ENCODE assay signal across 15 mouse cellular contexts in the genomic region with DNA sequence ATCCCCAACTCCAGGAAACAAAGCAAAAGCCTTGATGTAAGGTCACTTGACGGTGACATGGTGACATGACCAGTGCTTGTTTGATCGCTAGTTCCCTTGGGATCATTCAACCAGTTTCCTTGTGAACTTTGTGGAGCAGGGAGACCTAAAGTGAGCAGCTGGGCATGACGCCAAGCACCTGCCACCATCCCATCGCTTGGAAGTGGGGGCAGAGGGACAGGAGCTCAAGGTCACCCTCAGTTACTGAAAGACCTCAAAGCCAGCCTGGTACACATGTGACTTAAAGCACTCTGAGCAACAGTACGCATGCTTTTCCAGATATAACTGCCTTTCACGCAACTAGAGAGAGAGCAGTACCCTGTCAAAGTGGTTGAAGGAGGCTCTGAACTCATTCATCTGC. TPM values are rescaled to one million over a fixed set of nuclear protein-coding genes. Genes with fewer than 3 reads are reported as not detected.
DNase-seq lines count a peak whose midpoint lies in the region; ATAC-seq and TF ChIP-seq lines count a peak whose summit lies in the region.
"Had no signal": no experiment of that assay in that cellular context is flagged by ENCODE, and none has a peak within 500 bp of the region (broad histone marks: within the 10 kb centered on the region; RNA-seq: fewer than 3 reads in every experiment).

No protein-coding gene starts in this region.

- H3K27ac ChIP-seq in intestine, embryonic 15.5 days, result no peak overlapping the region
- no peak overlapping the region for H3K27ac ChIP-seq in intestine, postnatal 0 days (ENCODE audit: low read depth, low read length)
- H3K27ac ChIP-seq in stomach, embryonic 14.5 days (ENCODE audit: low read length), result no peak overlapping the region
- no peak overlapping the region for H3K27ac ChIP-seq in stomach, postnatal 0 days (replicated peaks)
- H3K27ac ChIP-seq in heart, postnatal 0 days (ENCODE audit: low read depth), result peak overlapping the region; percentile 90
- H3K27ac ChIP-seq in stomach, embryonic 16.5 days (ENCODE audit: low read length), result no peak overlapping the region
- H3K27ac ChIP-seq in midbrain, embryonic 14.5 days (replicated peaks; ENCODE audit: low read depth, low read length), result no peak overlapping the region
- H3K27ac ChIP-seq: embryonic facial prominence, embryonic 13.5 days; limb, embryonic 15.5 days; midbrain, embryonic 15.5 days had no signal

- H3K36me3 ChIP-seq in intestine, embryonic 15.5 days, result no peaks in the 10 kb centered on the region
- H3K36me3 ChIP-seq in intestine, postnatal 0 days (ENCODE audit: control insufficient read depth, insufficient read depth), result no peaks in the 10 kb centered on the region
- no peaks in the 10 kb centered on the region for H3K36me3 ChIP-seq in stomach, embryonic 14.5 days (ENCODE audit: control insufficient read depth, insufficient read depth, low read length)
- no peaks in the 10 kb centered on the region for H3K36me3 ChIP-seq in stomach, postnatal 0 days (ENCODE audit: control insufficient read depth, insufficient read depth, low read length)
- H3K36me3 ChIP-seq in heart, postnatal 0 days (replicated peaks; ENCODE audit: control insufficient read depth, insufficient read depth, low read length), result peaks cover 81% of the 10 kb centered on the region
- H3K36me3 ChIP-seq in stomach, embryonic 16.5 days (ENCODE audit: control insufficient read depth, insufficient read depth, low read length), result no peaks in the 10 kb centered on the region
- no peaks in the 10 kb centered on the region for H3K36me3 ChIP-seq in midbrain, embryonic 14.5 days (ENCODE audit: control insufficient read depth, insufficient read depth, low read length)
- H3K36me3 ChIP-seq: embryonic facial prominence, embryonic 13.5 days; limb, embryonic 15.5 days; midbrain, embryonic 15.5 days had no signal

- WGBS in intestine, embryonic 15.5 days, result 80% methylated on average over 6 of the region's 6 CpGs
- 87% methylated on average over 6 of the region's 6 CpGs for WGBS in intestine, postnatal 0 days
- WGBS in stomach, embryonic 14.5 days, result 77% methylated on average over 6 of the region's 6 CpGs
- 73% methylated on average over 6 of the region's 6 CpGs for WGBS in stomach, postnatal 0 days
- 26% methylated on average over 6 of the region's 6 CpGs for WGBS in heart, postnatal 0 days
- WGBS in stomach, embryonic 16.5 days, result 70% methylated on average over 6 of the region's 6 CpGs
- 78% methylated on average over 6 of the region's 6 CpGs for WGBS in midbrain, embryonic 14.5 days

- no peak overlapping the region for H3K4me2 ChIP-seq in intestine, embryonic 15.5 days (replicated peaks)
- no peak overlapping the region for H3K4me2 ChIP-seq in intestine, postnatal 0 days (replicated peaks; ENCODE audit: low read depth)
- H3K4me2 ChIP-seq in stomach, embryonic 14.5 days (replicated peaks; ENCODE audit: low read depth, low read length), result no peak overlapping the region
- H3K4me2 ChIP-seq in stomach, postnatal 0 days (replicated peaks; ENCODE audit: low read depth), result no peak overlapping the region
- no peak overlapping the region for H3K4me2 ChIP-seq in heart, postnatal 0 days (ENCODE audit: low read depth, low read length)
- H3K4me2 ChIP-seq in stomach, embryonic 16.5 days (ENCODE audit: low read depth, low read length), result no peak overlapping the region
- no peak overlapping the region for H3K4me2 ChIP-seq in midbrain, embryonic 14.5 days (ENCODE audit: low read length)
- H3K4me2 ChIP-seq: embryonic facial prominence, embryonic 13.5 days; limb, embryonic 15.5 days; midbrain, embryonic 15.5 days had no signal

- H3K9ac ChIP-seq in intestine, embryonic 15.5 days, result no peak overlapping the region
- no peak overlapping the region for H3K9ac ChIP-seq in intestine, postnatal 0 days (ENCODE audit: low read depth, low read length)
- H3K9ac ChIP-seq in stomach, embryonic 14.5 days (replicated peaks; ENCODE audit: low read depth, low read length), result no peak overlapping the region
- no peak overlapping the region for H3K9ac ChIP-seq in stomach, postnatal 0 days (ENCODE audit: low read length)
- no peak overlapping the region for H3K9ac ChIP-seq in heart, postnatal 0 days (replicated peaks; ENCODE audit: low read depth, low read length)
- H3K9ac ChIP-seq in stomach, embryonic 16.5 days (ENCODE audit: low read length), result no peak overlapping the region
- no peak overlapping the region for H3K9ac ChIP-seq in midbrain, embryonic 14.5 days (replicated peaks; ENCODE audit: low read length)
- H3K9ac ChIP-seq: embryonic facial prominence, embryonic 13.5 days; limb, embryonic 15.5 days; midbrain, embryonic 15.5 days had no signal

- no peak for TF ChIP-seq EP300 in stomach, postnatal 0 days (optimal IDR thresholded peaks at IDR 0.05)
- TF ChIP-seq EP300 in heart, postnatal 0 days (IDR thresholded peaks at IDR 0.05; ENCODE audit: low read depth), result no peak

- ATAC-seq in intestine, embryonic 15.5 days, result peak; percentile 70
- ATAC-seq in intestine, postnatal 0 days, result no peak
- peak; percentile 33; the same call in 1 of the 2 replicates for ATAC-seq in stomach, embryonic 14.5 days (ENCODE audit: insufficient number of reproducible peaks, insufficient read depth, low FRiP score, low read depth)
- ATAC-seq in stomach, postnatal 0 days (ENCODE audit: low FRiP score, low TSS enrichment), result no peak
- peak; percentile 84 for ATAC-seq in heart, postnatal 0 days (ENCODE audit: insufficient read depth, low read depth)
- peak; percentile 33; the same call in 1 of the 2 replicates for ATAC-seq in stomach, embryonic 16.5 days (ENCODE audit: insufficient read depth, low FRiP score)
- ATAC-seq in midbrain, embryonic 14.5 days (ENCODE audit: low FRiP score, low TSS enrichment), result no peak
- ATAC-seq: activated CD4-positive, CD25-positive, alpha-beta regulatory T cell, adult 4 months; forebrain, embryonic 16.5 days; hindbrain, embryonic 16.5 days; midbrain, embryonic 15.5 days; Patski had no signal

- no peaks in the 10 kb centered on the region for H3K4me1 ChIP-seq in intestine, embryonic 15.5 days (replicated peaks)
- no peaks in the 10 kb centered on the region for H3K4me1 ChIP-seq in intestine, postnatal 0 days (replicated peaks; ENCODE audit: control insufficient read depth, insufficient read depth, low read length)
- H3K4me1 ChIP-seq in stomach, embryonic 14.5 days (ENCODE audit: control insufficient read depth, insufficient read depth, low read length), result no peaks in the 10 kb centered on the region
- H3K4me1 ChIP-seq in stomach, postnatal 0 days (replicated peaks; ENCODE audit: control insufficient read depth, insufficient read depth), result no peaks in the 10 kb centered on the region
- H3K4me1 ChIP-seq in heart, postnatal 0 days (ENCODE audit: control insufficient read depth, insufficient read depth), result no peaks in the 10 kb centered on the region
- H3K4me1 ChIP-seq in stomach, embryonic 16.5 days (ENCODE audit: control insufficient read depth, insufficient read depth, low read length), result no peaks in the 10 kb centered on the region
- H3K4me1 ChIP-seq in midbrain, embryonic 14.5 days (ENCODE audit: control insufficient read depth, insufficient read depth, low read length), result no peaks in the 10 kb centered on the region
- H3K4me1 ChIP-seq: embryonic facial prominence, embryonic 13.5 days; limb, embryonic 15.5 days; midbrain, embryonic 15.5 days had no signal

- TF ChIP-seq CTCF in intestine, postnatal 0 days (IDR thresholded peaks at IDR 0.05; ENCODE audit: low read depth), result no peak
- TF ChIP-seq CTCF in stomach, postnatal 0 days (IDR thresholded peaks at IDR 0.05; ENCODE audit: low read depth), result no peak
- no peak for TF ChIP-seq CTCF in heart, postnatal 0 days (IDR thresholded peaks at IDR 0.05; ENCODE audit: low read depth)

- H3K4me3 ChIP-seq in intestine, embryonic 15.5 days (replicated peaks), result no peak overlapping the region
- H3K4me3 ChIP-seq in intestine, postnatal 0 days (ENCODE audit: low read depth, low read length), result no peak overlapping the region
- no peak overlapping the region for H3K4me3 ChIP-seq in stomach, embryonic 14.5 days (ENCODE audit: low read depth, low read length)
- no peak overlapping the region for H3K4me3 ChIP-seq in stomach, postnatal 0 days (ENCODE audit: low read depth, low read length)
- H3K4me3 ChIP-seq in heart, postnatal 0 days (ENCODE audit: low read depth, low read length), result no peak overlapping the region
- H3K4me3 ChIP-seq in stomach, embryonic 16.5 days (replicated peaks; ENCODE audit: low read length), result no peak overlapping the region
- H3K4me3 ChIP-seq in midbrain, embryonic 14.5 days (replicated peaks; ENCODE audit: low read depth, low read length), result no peak overlapping the region
- H3K4me3 ChIP-seq: embryonic facial prominence, embryonic 13.5 days; limb, embryonic 15.5 days; midbrain, embryonic 15.5 days had no signal

- H3K27me3 ChIP-seq in intestine, embryonic 15.5 days (replicated peaks), result no peaks in the 10 kb centered on the region
- no peaks in the 10 kb centered on the region for H3K27me3 ChIP-seq in intestine, postnatal 0 days (replicated peaks; ENCODE audit: control insufficient read depth, insufficient read depth, low read length)
- H3K27me3 ChIP-seq in stomach, embryonic 14.5 days (ENCODE audit: control insufficient read depth, insufficient read depth, low read length), result no peaks in the 10 kb centered on the region
- no peaks in the 10 kb centered on the region for H3K27me3 ChIP-seq in stomach, postnatal 0 days (ENCODE audit: control insufficient read depth, insufficient read depth, low read length)
- no peaks in the 10 kb centered on the region for H3K27me3 ChIP-seq in heart, postnatal 0 days (ENCODE audit: control insufficient read depth, insufficient read depth, low read length)
- H3K27me3 ChIP-seq in stomach, embryonic 16.5 days (ENCODE audit: control insufficient read depth, insufficient read depth, low read length), result no peaks in the 10 kb centered on the region
- no peaks in the 10 kb centered on the region for H3K27me3 ChIP-seq in midbrain, embryonic 14.5 days (ENCODE audit: control insufficient read depth, insufficient read depth, low read length)
- H3K27me3 ChIP-seq: embryonic facial prominence, embryonic 13.5 days; limb, embryonic 15.5 days; midbrain, embryonic 15.5 days; Patski had no signal

- DNase-seq in stomach, postnatal 0 days (ENCODE audit: low spot score), result no peak
- DNase-seq in heart, postnatal 0 days (ENCODE audit: low spot score), result peak; percentile 93
- no peak for DNase-seq in midbrain, embryonic 14.5 days
- DNase-seq: cerebellum, adult 9-10 months had no signal

- H3K9me3 ChIP-seq in intestine, embryonic 15.5 days, result no peaks in the 10 kb centered on the region
- H3K9me3 ChIP-seq in intestine, postnatal 0 days (ENCODE audit: control insufficient read depth), result no peaks in the 10 kb centered on the region
- H3K9me3 ChIP-seq in stomach, embryonic 14.5 days (ENCODE audit: control insufficient read depth, low read depth, low read length), result no peaks in the 10 kb centered on the region
- no peaks in the 10 kb centered on the region for H3K9me3 ChIP-seq in stomach, postnatal 0 days (ENCODE audit: control insufficient read depth, low read length)
- no peaks in the 10 kb centered on the region for H3K9me3 ChIP-seq in heart, postnatal 0 days (replicated peaks; ENCODE audit: control insufficient read depth, low read length)
- H3K9me3 ChIP-seq in stomach, embryonic 16.5 days (replicated peaks; ENCODE audit: control insufficient read depth, low read length), result no peaks in the 10 kb centered on the region
- no peaks in the 10 kb centered on the region for H3K9me3 ChIP-seq in midbrain, embryonic 14.5 days (ENCODE audit: control insufficient read depth, low read length)
- H3K9me3 ChIP-seq: embryonic facial prominence, embryonic 13.5 days; limb, embryonic 15.5 days; midbrain, embryonic 15.5 days had no signal

RNA-seq across cellular contexts. Expression of a gene that starts 16.8 kb away (rescaled TPM):
- polyA plus RNA-seq in intestine, embryonic 15.5 days (2015; fragmentation: Nextera tagmentation; extraction: Ambion mirVana), result 7.8 and 8.8 TPM in 2 replicates
- 2.3 and 2.8 TPM in 2 replicates for polyA plus RNA-seq in intestine, postnatal 0 days (2015; fragmentation: Nextera tagmentation; extraction: Ambion mirVana)
- 17.4 and 18.1 TPM in 2 replicates for polyA plus RNA-seq in stomach, embryonic 14.5 days (2014; fragmentation: Nextera tagmentation; extraction: Ambion mirVana)
- 2.2 and 2.9 TPM in 2 replicates for polyA plus RNA-seq in stomach, postnatal 0 days (2015; fragmentation: Nextera tagmentation; extraction: Ambion mirVana)
- total RNA-seq in heart, postnatal 0 days (2014; rRNA removed; ENCODE audit: low replicate concordance), result 10.1 and 25.3 TPM in 2 replicates
- polyA plus RNA-seq in heart, postnatal 0 days (2015; fragmentation: Nextera tagmentation; extraction: Ambion mirVana), result 9.1 and 9.8 TPM in 2 replicates
- polyA plus RNA-seq in stomach, embryonic 16.5 days (2015; fragmentation: Nextera tagmentation; extraction: Ambion mirVana), result 8.1 and 10.7 TPM in 2 replicates
- 2.0 and 6.2 TPM in 2 replicates for polyA plus RNA-seq in midbrain, embryonic 14.5 days (2014; fragmentation: Nextera tagmentation; extraction: Ambion mirVana)

Comparison
In these comparisons a context has a peak if more than half of its experiments do, and no peak if none do; other contexts are left out.
1. ATAC-seq: peak in intestine, embryonic 15.5 days (single experiment), stomach, embryonic 14.5 days (single experiment), heart, postnatal 0 days (single experiment) and stomach, embryonic 16.5 days (single experiment); none in intestine, postnatal 0 days (single experiment), stomach, postnatal 0 days (single experiment) and midbrain, embryonic 14.5 days (single experiment).